Mouse (Mus musculus): Measurements from ENCODE around the gene Pias3.

DNA sequence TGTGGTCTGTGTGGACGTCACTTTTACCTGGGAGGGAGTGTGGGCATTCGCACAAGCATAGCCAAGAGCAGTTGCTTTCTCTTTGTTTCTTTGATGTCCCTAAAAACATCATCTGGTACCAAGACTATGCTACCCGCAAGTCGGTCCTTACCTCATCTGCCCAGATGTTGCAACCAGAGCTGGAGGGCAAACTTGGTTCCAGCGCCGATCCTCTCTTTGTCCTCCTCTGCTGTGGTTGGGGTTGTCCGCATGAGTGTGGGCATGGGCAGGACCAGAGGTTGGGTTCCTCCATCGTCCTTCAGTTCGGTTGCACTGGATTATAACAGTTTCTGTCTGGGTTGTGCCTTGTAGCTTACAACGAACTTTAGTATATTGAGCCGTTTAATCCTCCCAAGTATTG lies 10.0 kb downstream of the Pias3 start:
- TF ChIP-seq POLR2A (IDR thresholded peaks at IDR 0.05; ENCODE audit: borderline replicate concordance, extremely low read depth, insufficient read depth, insufficient read length, poor library complexity, severe bottlenecking) = no peak
- no peak for TF ChIP-seq CTCF (IDR thresholded peaks at IDR 0.05; ENCODE audit: borderline replicate concordance, extremely low read depth, insufficient read depth, insufficient read length)

Measured in brain, embryonic 14.5 days (tissue).